Mouse (Mus musculus): Measurements from ENCODE around the gene Adgrd1. TPM values are rescaled to one million over a fixed set of nuclear protein-coding genes. Genes with fewer than 3 reads are reported as not detected.

Adgrd1 gene
- total and polyA plus RNA-seq, 3 experiments, result 0.16 TPM; not detected in 2

- Histone ChIP-seq H3K4me3 (ENCODE audit: low read depth, low read length) (no peak overlapping the region), H3K4me1 (ENCODE audit: insufficient read depth, low read depth, low read length) (no peaks in the 10 kb centered on the region), H3K27me3 (ENCODE audit: insufficient read depth, low read length) (no peaks in the 10 kb centered on the region), H3K9me3 (replicated peaks) (peaks cover 93% of the 10 kb centered on the region), H3K36me3 (replicated peaks) (no peaks in the 10 kb centered on the region)
- TF ChIP-seq GATA2 (IDR thresholded peaks at IDR 0.05; ENCODE audit: borderline replicate concordance, low read depth, low read length) (no peak), GATA1 (IDR thresholded peaks at IDR 0.05; ENCODE audit: borderline replicate concordance, low read length) (no peak), TAL1 (conservative IDR thresholded peaks at IDR 0.05; ENCODE audit: low read depth, low read length) (no peak), POLR2AphosphoS5 (IDR thresholded peaks at IDR 0.05; ENCODE audit: insufficient replicate concordance, low read depth, low read length) (no peak), CTCF (IDR thresholded peaks at IDR 0.05; ENCODE audit: low read depth, low read length) (no peak)
- ATAC-seq (ENCODE audit: extremely low read depth, insufficient number of reproducible peaks, low FRiP score, poor library complexity, severe bottlenecking) (no peak), DNase-seq (ENCODE audit: low spot score) (no peak)
These were observed 59.4 kb downstream of the Adgrd1 start for GRCm38 (mm10) chr5:129155902-129156311.

GRCm38 (mm10) chr5:129161372-129162051 lies 65.0 kb downstream of the Adgrd1 start:
- Histone ChIP-seq H3K9me3 (replicated peaks) (peaks cover 82% of the 10 kb centered on the region), H3K4me1 (ENCODE audit: insufficient read depth, low read depth, low read length) (no peaks in the 10 kb centered on the region), H3K36me3 (replicated peaks) (no peaks in the 10 kb centered on the region), H3K4me3 (ENCODE audit: low read depth, low read length) (no peak overlapping the region), H3K27me3 (ENCODE audit: insufficient read depth, low read length) (no peaks in the 10 kb centered on the region)
- no peak for DNase-seq (ENCODE audit: low spot score)
- ATAC-seq (ENCODE audit: extremely low read depth, insufficient number of reproducible peaks, low FRiP score, poor library complexity, severe bottlenecking), result no peak
- TF ChIP-seq CTCF (IDR thresholded peaks at IDR 0.05; ENCODE audit: low read depth, low read length) (no peak), GATA1 (IDR thresholded peaks at IDR 0.05; ENCODE audit: borderline replicate concordance, low read length) (no peak), POLR2AphosphoS5 (IDR thresholded peaks at IDR 0.05; ENCODE audit: insufficient replicate concordance, low read depth, low read length) (no peak), GATA2 (IDR thresholded peaks at IDR 0.05; ENCODE audit: borderline replicate concordance, low read depth, low read length) (no peak), TAL1 (conservative IDR thresholded peaks at IDR 0.05; ENCODE audit: low read depth, low read length) (no peak)

GRCm38 (mm10) chr5:129163416-129163815 lies 66.9 kb downstream of the Adgrd1 start:
- H3K4me3 ChIP-seq (ENCODE audit: low read depth, low read length), result no peak overlapping the region
- H3K36me3 ChIP-seq (replicated peaks), result no peaks in the 10 kb centered on the region
- TF ChIP-seq TAL1 (conservative IDR thresholded peaks at IDR 0.05; ENCODE audit: low read depth, low read length) (no peak), POLR2AphosphoS5 (IDR thresholded peaks at IDR 0.05; ENCODE audit: insufficient replicate concordance, low read depth, low read length) (no peak), GATA1 (IDR thresholded peaks at IDR 0.05; ENCODE audit: borderline replicate concordance, low read length) (no peak), GATA2 (IDR thresholded peaks at IDR 0.05; ENCODE audit: borderline replicate concordance, low read depth, low read length) (no peak), CTCF (IDR thresholded peaks at IDR 0.05; ENCODE audit: low read depth, low read length) (no peak)
- peaks cover 71% of the 10 kb centered on the region for H3K9me3 ChIP-seq (replicated peaks)
- H3K27me3 ChIP-seq (ENCODE audit: insufficient read depth, low read length), result no peaks in the 10 kb centered on the region
- no peaks in the 10 kb centered on the region for H3K4me1 ChIP-seq (ENCODE audit: insufficient read depth, low read depth, low read length)
- DNase-seq (ENCODE audit: low spot score) (no peak), ATAC-seq (ENCODE audit: extremely low read depth, insufficient number of reproducible peaks, low FRiP score, poor library complexity, severe bottlenecking) (no peak)

- no peak for TF ChIP-seq GATA2 (IDR thresholded peaks at IDR 0.05; ENCODE audit: borderline replicate concordance, low read depth, low read length)
- TF ChIP-seq CTCF (IDR thresholded peaks at IDR 0.05; ENCODE audit: low read depth, low read length), result no peak
- no peak for TF ChIP-seq TAL1 (conservative IDR thresholded peaks at IDR 0.05; ENCODE audit: low read depth, low read length)
- no peak for TF ChIP-seq GATA1 (IDR thresholded peaks at IDR 0.05; ENCODE audit: borderline replicate concordance, low read length)
- TF ChIP-seq POLR2AphosphoS5 (IDR thresholded peaks at IDR 0.05; ENCODE audit: insufficient replicate concordance, low read depth, low read length), result no peak
- H3K27me3 ChIP-seq (ENCODE audit: insufficient read depth, low read length), result no peaks in the 10 kb centered on the region
- ATAC-seq (ENCODE audit: extremely low read depth, insufficient number of reproducible peaks, low FRiP score, poor library complexity, severe bottlenecking) (no peak), DNase-seq (ENCODE audit: low spot score) (no peak)
- H3K4me3 ChIP-seq (ENCODE audit: low read depth, low read length), result no peak overlapping the region
- peaks cover 67% of the 10 kb centered on the region for H3K9me3 ChIP-seq (replicated peaks)
- no peaks in the 10 kb centered on the region for H3K4me1 ChIP-seq (ENCODE audit: insufficient read depth, low read depth, low read length)
- no peaks in the 10 kb centered on the region for H3K36me3 ChIP-seq (replicated peaks)
These were observed 67.5 kb downstream of the Adgrd1 start for GRCm38 (mm10) chr5:129164091-129164490.

GRCm38 (mm10) chr5:129164911-129165584 lies 68.5 kb downstream of the Adgrd1 start:
- ATAC-seq (ENCODE audit: extremely low read depth, insufficient number of reproducible peaks, low FRiP score, poor library complexity, severe bottlenecking) (no peak), DNase-seq (ENCODE audit: low spot score) (no peak)
- no peak for TF ChIP-seq POLR2AphosphoS5 (IDR thresholded peaks at IDR 0.05; ENCODE audit: insufficient replicate concordance, low read depth, low read length)
- TF ChIP-seq GATA2 (IDR thresholded peaks at IDR 0.05; ENCODE audit: borderline replicate concordance, low read depth, low read length), result no peak
- H3K27me3 ChIP-seq (ENCODE audit: insufficient read depth, low read length), result no peaks in the 10 kb centered on the region
- H3K36me3 ChIP-seq (replicated peaks), result no peaks in the 10 kb centered on the region
- no peak overlapping the region for H3K4me3 ChIP-seq (ENCODE audit: low read depth, low read length)
- peaks cover 68% of the 10 kb centered on the region for H3K9me3 ChIP-seq (replicated peaks)
- H3K4me1 ChIP-seq (ENCODE audit: insufficient read depth, low read depth, low read length), result no peaks in the 10 kb centered on the region

- Histone ChIP-seq H3K27me3 (ENCODE audit: insufficient read depth, low read length) (no peaks in the 10 kb centered on the region), H3K4me3 (ENCODE audit: low read depth, low read length) (no peak overlapping the region), H3K36me3 (replicated peaks) (no peaks in the 10 kb centered on the region), H3K9me3 (replicated peaks) (peaks cover 67% of the 10 kb centered on the region), H3K4me1 (ENCODE audit: insufficient read depth, low read depth, low read length) (no peaks in the 10 kb centered on the region)
- no peak for DNase-seq (ENCODE audit: low spot score)
- no peak for ATAC-seq (ENCODE audit: extremely low read depth, insufficient number of reproducible peaks, low FRiP score, poor library complexity, severe bottlenecking)
- no peak for TF ChIP-seq POLR2AphosphoS5 (IDR thresholded peaks at IDR 0.05; ENCODE audit: insufficient replicate concordance, low read depth, low read length)
- TF ChIP-seq CTCF (IDR thresholded peaks at IDR 0.05; ENCODE audit: low read depth, low read length), result no peak
- no peak for TF ChIP-seq GATA2 (IDR thresholded peaks at IDR 0.05; ENCODE audit: borderline replicate concordance, low read depth, low read length)
- no peak for TF ChIP-seq GATA1 (IDR thresholded peaks at IDR 0.05; ENCODE audit: borderline replicate concordance, low read length)
These were observed 69.0 kb downstream of the Adgrd1 start for GRCm38 (mm10) chr5:129165595-129165994.

Data from G1E (cell line).